Mouse (Mus musculus): ENCODE measurements around the gene Pclaf.

The Pclaf gene

GRCm38 (mm10) chr9:65890143-65890628 is at the start of gene Pclaf:
TSS of gene Pclaf (plus strand) at chr9:65890237.
- DNase-seq (ENCODE audit: low read depth), result peak; percentile 92

GRCm38 (mm10) chr9:65844421-65845165 is 45.4 kb upstream of the Pclaf start:
- no peak for DNase-seq (ENCODE audit: low read depth)

GRCm38 (mm10) chr9:65848154-65848553 is 41.9 kb upstream of the Pclaf start:
- DNase-seq (ENCODE audit: low read depth), result no peak

- DNase-seq (ENCODE audit: low read depth), result peak; percentile 41
Observed at GRCm38 (mm10) chr9:65850203-65850602, 39.8 kb upstream of the Pclaf start.

- DNase-seq (ENCODE audit: low read depth), result no peak
Observed at GRCm38 (mm10) chr9:65859656-65860055, 30.4 kb upstream of the Pclaf start.

GRCm38 (mm10) chr9:65884564-65885315 is 5.3 kb upstream of the Pclaf start:
- peak; percentile 93 for DNase-seq (ENCODE audit: low read depth)

- peak; percentile 51 for DNase-seq (ENCODE audit: low read depth)
Observed at GRCm38 (mm10) chr9:65891126-65891525, 1.1 kb downstream of the Pclaf start.

GRCm38 (mm10) chr9:65896977-65897376 is 6.9 kb downstream of the Pclaf start:
- DNase-seq (ENCODE audit: low read depth), result no peak

- DNase-seq (ENCODE audit: low read depth), result no peak
Observed at GRCm38 (mm10) chr9:65902879-65903278, 12.8 kb downstream of the Pclaf start.

GRCm38 (mm10) chr9:65903419-65903818 is 13.4 kb downstream of the Pclaf start:
- peak; percentile 34 for DNase-seq (ENCODE audit: low read depth)

- DNase-seq (ENCODE audit: low read depth), result peak; percentile 98
Observed at GRCm38 (mm10) chr9:65908394-65909300, 18.6 kb downstream of the Pclaf start, which contains the start of the genes Trip4 and Csnk1g1. TSS of gene Trip4 (minus strand) at chr9:65908794. TSS of gene Csnk1g1 (plus strand) at chr9:65908924.

GRCm38 (mm10) chr9:65909301-65909801 is 19.3 kb downstream of the Pclaf start:
- peak; percentile 76 for DNase-seq (ENCODE audit: low read depth)

- DNase-seq (ENCODE audit: low read depth), result no peak
Observed at GRCm38 (mm10) chr9:65909837-65910236, 19.8 kb downstream of the Pclaf start.

- no peak for DNase-seq (ENCODE audit: low read depth)
Observed at GRCm38 (mm10) chr9:65913976-65914375, 23.9 kb downstream of the Pclaf start.

- no peak for DNase-seq (ENCODE audit: low read depth)
Observed at GRCm38 (mm10) chr9:65917015-65917414, 27.0 kb downstream of the Pclaf start.

GRCm38 (mm10) chr9:65928456-65928855 is 38.4 kb downstream of the Pclaf start:
- DNase-seq (ENCODE audit: low read depth), result no peak

GRCm38 (mm10) chr9:65929826-65930225 is 39.8 kb downstream of the Pclaf start:
- no peak for DNase-seq (ENCODE audit: low read depth)

- no peak for DNase-seq (ENCODE audit: low read depth)
Observed at GRCm38 (mm10) chr9:65937566-65937965, 47.5 kb downstream of the Pclaf start.

- DNase-seq (ENCODE audit: low read depth), result no peak
Observed at GRCm38 (mm10) chr9:65951082-65951587, 61.1 kb downstream of the Pclaf start.

All from induced T-regulatory cell, adult 2 months (primary cell).